Mouse (Mus musculus) intestine, embryonic 15.5 days (tissue): Measurements from ENCODE around the gene Ppwd1. TPM values are rescaled to one million over a fixed set of nuclear protein-coding genes. Genes with fewer than 3 reads are reported as not detected.

Experiments
- ATAC-seq: fragments of 200-750 bp; cut with Nextera tagmentation; 2 replicates; pipeline ENCODE4 v1.8.0; 2017; ENCODE audit warnings: moderate TSS enrichment, moderate library complexity
- H3K27ac ChIP-seq: fragments of 300-500 bp; sonication (generic); 2 replicates; pipeline ENCODE4 v1.5.1; 2015; ENCODE audit warnings: mild to moderate bottlenecking, inconsistent platforms
- H3K27me3 ChIP-seq: fragments of 300-500 bp; sonication (generic); replicated peaks from 2 replicates; pipeline ENCODE4 v1.6.1; 2015; ENCODE audit warnings: inconsistent platforms
- H3K36me3 ChIP-seq: fragments of 300-500 bp; sonication (generic); 2 replicates; pipeline ENCODE4 v1.6.1; 2015; ENCODE audit warnings: inconsistent platforms
- H3K4me1 ChIP-seq: fragments of 300-500 bp; sonication (generic); replicated peaks from 2 replicates; pipeline ENCODE4 v1.6.1; 2015; ENCODE audit warnings: inconsistent platforms
- H3K4me2 ChIP-seq: fragments of 300-500 bp; sonication (generic); replicated peaks from 2 replicates; pipeline ENCODE4 v1.6.1; 2015; ENCODE audit warnings: mild to moderate bottlenecking, inconsistent platforms
- H3K4me3 ChIP-seq: fragments of 300-500 bp; sonication (generic); replicated peaks from 2 replicates; pipeline ENCODE4 v1.5.1; 2015; ENCODE audit warnings: inconsistent platforms
- H3K9ac ChIP-seq: fragments of 300-500 bp; sonication (generic); 2 replicates; pipeline ENCODE4 v1.6.1; 2015; ENCODE audit warnings: inconsistent platforms
- H3K9me3 ChIP-seq: fragments of 300-500 bp; sonication (generic); 2 replicates; pipeline ENCODE4 v1.6.1; 2016; ENCODE audit warnings: inconsistent platforms
- WGBS: fragments of 180-500 bp; shearing (Covaris S2); methylation state at CpG from one replicate; pipeline ENCODE4 v1.1.7; 2015; 5-methylcytosine and 5-hydroxymethylcytosine counted together
- polyA plus RNA-seq: library from polyadenylated mRNA; unstranded; fragments of >200 nt; fragmentation: Nextera tagmentation; extraction: Ambion mirVana; gene quantifications from 2 replicates; pipeline ENCODE4 v1.2.1, GENCODE M21; 2015

Gene Ppwd1
- polyA plus RNA-seq, 1 experiment from 2014 or later: 14.8 TPM

- Histone ChIP-seq H3K4me3 (no peak overlapping the region), H3K27me3 (no peaks in the 10 kb centered on the region), H3K4me1 (0 out of 2 replicates have a peak, but pooled peaks cover 7% of the 10 kb centered on the region), H3K36me3 (0 out of 2 replicates have a peak, but pooled peaks cover 2% of the 10 kb centered on the region), H3K9ac (no peak overlapping the region), H3K9me3 (no peaks in the 10 kb centered on the region), H3K27ac (no peak overlapping the region), H3K4me2 (no peak overlapping the region)
- ATAC-seq: no peak
Observed at GRCm38 (mm10) chr13:104172498-104172897, 56.1 kb downstream of the Ppwd1 start.

GRCm38 (mm10) chr13:104171711-104172110 is 56.9 kb downstream of the Ppwd1 start:
- Histone ChIP-seq H3K27ac (no peak overlapping the region), H3K9me3 (no peaks in the 10 kb centered on the region), H3K4me2 (no peak overlapping the region), H3K4me3 (no peak overlapping the region), H3K4me1 (0 out of 2 replicates have a peak, but pooled peaks cover 7% of the 10 kb centered on the region), H3K27me3 (no peaks in the 10 kb centered on the region), H3K36me3 (0 out of 2 replicates have a peak, but pooled peaks cover 2% of the 10 kb centered on the region), H3K9ac (no peak overlapping the region)
- no peak for ATAC-seq
- 78% methylated on average over 5 of the region's 5 CpGs for WGBS

GRCm38 (mm10) chr13:104155686-104156085 is 73.0 kb downstream of the Ppwd1 start:
- H3K4me3 ChIP-seq: no peak overlapping the region
- H3K9me3 ChIP-seq: no peaks in the 10 kb centered on the region
- no peaks in the 10 kb centered on the region for H3K27me3 ChIP-seq
- peaks cover 10% of the 10 kb centered on the region for H3K36me3 ChIP-seq
- H3K4me1 ChIP-seq: no peaks in the 10 kb centered on the region
- no peak overlapping the region for H3K9ac ChIP-seq
- no peak overlapping the region for H3K27ac ChIP-seq
- no peak for ATAC-seq
- 62% methylated on average over 1 of the region's 1 CpGs for WGBS
- no peak overlapping the region for H3K4me2 ChIP-seq

Other genes starting within 250 kb of the Ppwd1 start
- 18.9 and 19.9 TPM in 2 replicates for gene Nln, start 119.2 kb downstream of the Ppwd1 start, polyA plus RNA-seq
- 4.3 and 4.8 TPM in 2 replicates for gene Sgtb, start 119.1 kb downstream of the Ppwd1 start, polyA plus RNA-seq
- 56.2 and 61.4 TPM in 2 replicates for gene Trappc13, start 50.4 kb downstream of the Ppwd1 start, polyA plus RNA-seq
- 10.9 and 13.2 TPM in 2 replicates for gene Trim23, start 50.0 kb downstream of the Ppwd1 start, polyA plus RNA-seq
- 48.7 and 59.0 TPM in 2 replicates for gene Cenpk, start 232 bp downstream of the Ppwd1 start, polyA plus RNA-seq
- gene Adamts6, start 59.0 kb upstream of the Ppwd1 start, polyA plus RNA-seq: 1.7 and 2.1 TPM in 2 replicates